Mouse (Mus musculus): ENCODE results near the gene Nrap. TPM values are rescaled to one million over a fixed set of nuclear protein-coding genes. Genes with fewer than 3 reads are reported as not detected.

The Nrap gene
- polyA plus RNA-seq, 1 experiment, result 3.8 TPM

DNA sequence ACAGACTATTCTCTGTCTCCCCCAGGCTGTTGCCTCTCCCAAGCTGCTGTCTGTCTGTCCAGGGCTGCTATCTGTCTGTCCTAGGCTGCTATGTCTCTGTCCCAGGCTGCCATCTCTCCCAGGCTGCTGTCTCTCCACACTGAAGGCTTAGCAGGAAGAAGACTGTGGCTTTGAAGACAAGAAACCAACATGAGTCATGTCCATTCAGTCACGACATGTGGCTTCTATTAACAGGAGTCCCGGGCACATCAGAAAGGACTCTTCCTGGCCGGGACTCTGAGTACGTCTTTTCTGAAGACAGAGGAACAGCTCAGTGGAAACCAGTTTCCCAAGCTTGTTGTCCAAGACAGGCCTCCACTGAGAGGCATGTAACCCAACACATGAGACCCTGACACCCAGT lies 104.6 kb downstream of the Nrap start:
- Histone ChIP-seq H3K27ac (replicated peaks; ENCODE audit: low read depth, low read length) (no peak overlapping the region), H3K4me3 (ENCODE audit: insufficient read depth, low read depth, low read length) (no peak overlapping the region), H3K4me1 (ENCODE audit: control insufficient read depth, insufficient read depth, insufficient read length, low read length) (no peaks in the 10 kb centered on the region)

DNA sequence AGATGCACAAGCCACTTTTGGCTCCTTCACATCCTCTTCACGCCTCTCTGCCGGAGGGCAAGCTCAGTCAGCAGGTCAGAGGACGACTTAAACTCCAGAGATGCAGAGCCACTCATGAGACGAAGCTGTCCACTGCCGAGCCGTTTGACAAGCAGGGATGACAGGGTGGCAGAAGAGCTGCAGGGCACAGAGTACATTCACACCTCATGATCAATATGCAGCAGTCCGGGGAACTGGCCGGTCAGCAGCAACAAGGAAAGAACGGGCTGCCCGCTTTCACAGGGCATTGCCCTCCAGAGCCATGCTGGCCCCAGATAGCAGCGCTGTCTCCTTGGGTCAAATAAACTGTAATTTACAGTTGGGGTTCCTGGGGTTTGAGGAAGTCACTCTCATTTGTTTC lies 111.5 kb downstream of the Nrap start:
- Histone ChIP-seq H3K4me1 (ENCODE audit: control insufficient read depth, insufficient read depth, insufficient read length, low read length) (no peaks in the 10 kb centered on the region), H3K27ac (replicated peaks; ENCODE audit: low read depth, low read length) (no peak overlapping the region), H3K4me3 (ENCODE audit: insufficient read depth, low read depth, low read length) (no peak overlapping the region)

DNA sequence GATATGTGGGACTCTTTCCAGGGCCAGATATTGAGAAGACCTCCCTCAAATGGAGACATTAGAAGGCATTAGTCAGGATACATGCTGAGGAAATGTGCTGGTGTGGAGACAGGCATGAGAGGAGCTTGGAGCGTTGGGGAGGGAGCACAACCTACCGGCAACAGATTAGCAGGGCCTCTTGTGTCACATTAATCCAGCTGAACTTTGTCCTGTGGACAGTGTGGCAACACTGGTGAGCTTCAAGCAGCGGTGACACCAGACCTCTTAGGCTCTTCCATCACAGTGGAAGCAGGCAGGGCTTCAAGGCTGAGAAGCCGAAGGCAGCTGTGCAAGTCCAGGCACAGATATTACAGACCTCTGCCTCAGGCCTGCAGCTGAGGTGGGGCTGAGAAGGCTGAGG lies 111.9 kb downstream of the Nrap start:
- no peak overlapping the region for H3K27ac ChIP-seq (replicated peaks; ENCODE audit: low read depth, low read length)
- H3K4me3 ChIP-seq (ENCODE audit: insufficient read depth, low read depth, low read length), result no peak overlapping the region
- no peaks in the 10 kb centered on the region for H3K4me1 ChIP-seq (ENCODE audit: control insufficient read depth, insufficient read depth, insufficient read length, low read length)

GRCm38 (mm10) chr19:56277140-56277804 lies 112.6 kb downstream of the Nrap start:
- Histone ChIP-seq H3K4me1 (ENCODE audit: control insufficient read depth, insufficient read depth, insufficient read length, low read length) (no peaks in the 10 kb centered on the region), H3K27ac (replicated peaks; ENCODE audit: low read depth, low read length) (no peak overlapping the region), H3K4me3 (ENCODE audit: insufficient read depth, low read depth, low read length) (no peak overlapping the region)

DNA sequence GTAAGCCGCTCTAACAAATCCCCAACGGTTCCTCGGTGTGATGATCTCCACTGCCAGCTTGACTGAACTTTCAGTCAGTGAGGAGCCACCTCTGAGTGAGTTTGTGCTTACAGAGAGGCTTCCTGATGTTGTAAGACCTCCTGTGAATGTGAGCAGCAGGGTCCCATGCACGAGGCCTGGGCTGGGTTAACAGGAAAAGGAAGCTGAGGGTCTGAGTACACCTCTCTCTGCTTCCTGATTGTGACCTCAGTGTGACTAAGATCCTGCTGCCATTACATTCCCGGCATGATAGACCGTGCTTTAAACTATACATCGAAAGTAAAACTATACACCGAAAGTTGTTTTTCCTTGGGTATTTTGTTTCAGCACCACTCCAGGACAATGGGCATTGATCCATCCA lies 117.8 kb downstream of the Nrap start:
- Histone ChIP-seq H3K4me1 (ENCODE audit: control insufficient read depth, insufficient read depth, insufficient read length, low read length) (no peaks in the 10 kb centered on the region), H3K27ac (replicated peaks; ENCODE audit: low read depth, low read length) (no peak overlapping the region), H3K4me3 (ENCODE audit: insufficient read depth, low read depth, low read length) (no peak overlapping the region)

Other genes with a start within 250 kb of the Nrap start
- not detected in 2 replicates for gene Habp2, start 102.9 kb downstream of the Nrap start, polyA plus RNA-seq (2012; ENCODE audit: insufficient read depth, insufficient read length, missing spikeins)
- gene Casp7, start 7.1 kb upstream of the Nrap start, polyA plus RNA-seq (2012; ENCODE audit: insufficient read depth, insufficient read length, missing spikeins), result 5.4 and 8.2 TPM in 2 replicates
- not detected in 2 replicates for gene Plekhs1, start 71.6 kb upstream of the Nrap start, polyA plus RNA-seq (2012; ENCODE audit: insufficient read depth, insufficient read length, missing spikeins)
- gene Dclre1a, start 158.2 kb upstream of the Nrap start, polyA plus RNA-seq (2012; ENCODE audit: insufficient read depth, insufficient read length, missing spikeins), result 5.2 and 5.5 TPM in 2 replicates
- 9.3 and 9.9 TPM in 2 replicates for gene Nhlrc2, start 158.2 kb upstream of the Nrap start, polyA plus RNA-seq (2012; ENCODE audit: insufficient read depth, insufficient read length, missing spikeins)